Mouse (Mus musculus) neural tube, embryonic 14.5 days (tissue): ENCODE measurements around the gene Dnajc17. TPM values are rescaled to one million over a fixed set of nuclear protein-coding genes. Genes with fewer than 3 reads are reported as not detected.

Source experiments
- ATAC-seq: fragments of 200-750 bp; cut with Nextera tagmentation; 2 replicates; pipeline ENCODE4 v1.8.0; 2017; ENCODE audit warnings: low read depth, mild to moderate bottlenecking, moderate TSS enrichment, moderate library complexity
- H3K27ac ChIP-seq: fragments of 300-500 bp; sonication (generic); 2 replicates; pipeline ENCODE4 v1.5.1; 2014; ENCODE audit warnings: low read depth, mild to moderate bottlenecking, control low read depth, low read length, moderate library complexity, mixed read lengths
- H3K27me3 ChIP-seq: fragments of 300-500 bp; sonication (generic); 2 replicates; pipeline ENCODE4 v1.6.1; 2014; ENCODE audit warnings: low read length; ENCODE audit not compliant: control insufficient read depth, insufficient read depth
- H3K36me3 ChIP-seq: fragments of 300-500 bp; sonication (generic); 2 replicates; pipeline ENCODE4 v1.6.1; 2014; ENCODE audit warnings: low read length, mixed read lengths; ENCODE audit not compliant: control insufficient read depth, insufficient read depth
- H3K4me1 ChIP-seq: fragments of 300-500 bp; sonication (generic); 2 replicates; pipeline ENCODE4 v1.6.1; 2014; ENCODE audit warnings: low read length; ENCODE audit not compliant: control insufficient read depth, insufficient read depth
- H3K4me2 ChIP-seq: fragments of 300-500 bp; sonication (generic); 2 replicates; pipeline ENCODE4 v1.6.1; 2014; ENCODE audit warnings: mild to moderate bottlenecking, low read depth, low read length, control low read depth
- H3K4me3 ChIP-seq: fragments of 300-500 bp; sonication (generic); 2 replicates; pipeline ENCODE4 v1.5.1; 2014; ENCODE audit warnings: low read depth, low read length, control low read depth, mixed read lengths
- H3K9ac ChIP-seq: fragments of 300-500 bp; sonication (generic); replicated peaks from 2 replicates; pipeline ENCODE4 v1.6.1; 2014; ENCODE audit warnings: low read depth, mild to moderate bottlenecking, control low read depth, low read length, mixed read lengths
- H3K9me3 ChIP-seq: fragments of 300-500 bp; sonication (generic); 2 replicates; pipeline ENCODE4 v1.6.1; 2016; ENCODE audit warnings: low read length; ENCODE audit not compliant: control insufficient read depth
- WGBS: fragments of 180-500 bp; shearing (Covaris S2); extraction: QIAGEN DNeasy Blood & Tissue Kit; methylation state at CpG from one replicate; pipeline ENCODE4 v1.1.7; 2014; 5-methylcytosine and 5-hydroxymethylcytosine counted together
- polyA plus RNA-seq: library from polyadenylated mRNA; unstranded; fragments of >200 nt; fragmentation: Nextera tagmentation; extraction: Ambion mirVana; gene quantifications from 2 replicates; pipeline ENCODE4 v1.2.1, GENCODE M21; 2014

Gene Dnajc17
- polyA plus RNA-seq, 1 experiment from 2014 or later = 24.0 TPM

GRCm38 (mm10) chr2:119136346-119136898, 72.2 kb downstream of the Dnajc17 start:
- no peak for ATAC-seq
- Histone ChIP-seq H3K27ac (no peak overlapping the region), H3K9ac (no peak overlapping the region), H3K4me3 (no peak overlapping the region), H3K27me3 (no peaks in the 10 kb centered on the region), H3K4me1 (no peaks in the 10 kb centered on the region), H3K4me2 (no peak overlapping the region), H3K36me3 (peaks cover 37% of the 10 kb centered on the region), H3K9me3 (no peaks in the 10 kb centered on the region)
- 91% methylated on average over 5 of the region's 5 CpGs for WGBS

Other genes starting within 250 kb of the Dnajc17 start
- 36.3 and 38.5 TPM in 2 replicates for gene Ccdc32, start 179.4 kb downstream of the Dnajc17 start, polyA plus RNA-seq
- gene Rpusd2, start 174.0 kb downstream of the Dnajc17 start, polyA plus RNA-seq = 4.1 and 4.4 TPM in 2 replicates
- 2.9 and 4.9 TPM in 2 replicates for gene Knl1, start 161.7 kb downstream of the Dnajc17 start, polyA plus RNA-seq
- 3.7 and 7.5 TPM in 2 replicates for gene Rad51, start 96.0 kb downstream of the Dnajc17 start, polyA plus RNA-seq
- 44.6 and 46.4 TPM in 2 replicates for gene Rmdn3, start 51.8 kb downstream of the Dnajc17 start, polyA plus RNA-seq
- 1.6 and 1.8 TPM in 2 replicates for gene Gchfr, start 41.0 kb downstream of the Dnajc17 start, polyA plus RNA-seq
- 0.36 and 0.78 TPM in 2 replicates for gene Gm14137, start 34.3 kb downstream of the Dnajc17 start, polyA plus RNA-seq
- gene Zfyve19, start 178 bp downstream of the Dnajc17 start, polyA plus RNA-seq = 57.9 and 62.4 TPM in 2 replicates
- gene Ppp1r14d, start 21.1 kb upstream of the Dnajc17 start, polyA plus RNA-seq = not detected in 2 replicates
- gene Spint1, start 28.6 kb upstream of the Dnajc17 start, polyA plus RNA-seq = 0.61 and 0.68 TPM in 2 replicates
- gene Rhov, start 62.5 kb upstream of the Dnajc17 start, polyA plus RNA-seq = 24.6 and 31.9 TPM in 2 replicates
- gene Vps18, start 79.9 kb upstream of the Dnajc17 start, polyA plus RNA-seq = 14.8 and 19.7 TPM in 2 replicates
- 2.1 and 2.7 TPM in 2 replicates for gene Dll4, start 117.0 kb upstream of the Dnajc17 start, polyA plus RNA-seq
- gene Chac1, start 142.4 kb upstream of the Dnajc17 start, polyA plus RNA-seq = 6.5 and 11.2 TPM in 2 replicates